Mouse (Mus musculus) cerebellum, postnatal 36 days (tissue): ENCODE measurements around the gene Gm15293.
"Not testable (repeated sequence)": the region's sequence is repeated elsewhere in the genome, so short reads cannot be mapped to it uniquely, and the experiment has no call there.

Experiments used
- DNase-seq, 2 experiments: peaks; one replicate each; pipeline ENCODE4 v3.0.0; 2021 to 2022; ENCODE audit warnings: mixed read lengths in 2 of 2

Gm15293 gene

GRCm38 (mm10) chr8:21201261-21201660 lies at the start of gene Gm15293:
Gm15293 (plus strand) TSS chr8:21201561.
- DNase-seq = not testable (repeated sequence)

- not testable (repeated sequence) for DNase-seq
These were observed 39.4 kb upstream of the Gm15293 start, which contains the start of gene Defa22 for GRCm38 (mm10) chr8:21161977-21162376. Defa22 (plus strand) TSS chr8:21162277.

GRCm38 (mm10) chr8:21191314-21191713 lies 10.0 kb upstream of the Gm15293 start, which contains the start of gene Defa31:
Defa31 (plus strand) TSS chr8:21191614.
- DNase-seq = not testable (repeated sequence)
